Mouse (Mus musculus): ENCODE measurements around the gene Ephb1. TPM values are rescaled to one million over a fixed set of nuclear protein-coding genes. Genes with fewer than 3 reads are reported as not detected.

Gene Ephb1
- total RNA-seq (2021) = 1 to 10 TPM; 1.8 to 2.1 TPM
- long read RNA-seq, experiment 1, full-length matches to known transcripts = 3 of 3 reads
- long read RNA-seq, experiment 1, partial matches to known transcripts = 0 of 3 reads
- long read RNA-seq, experiment 1, other reads (novel, unspliced or antisense) = 0 of 3 reads
- long read RNA-seq, experiment 2 = 0 reads

- peak; percentile 68 to 76 for DNase-seq (ENCODE audit: low spot score in 2 of 2)
Observed at GRCm38 (mm10) chr9:102354561-102354973, at the start of gene Ephb1. Gene Ephb1 (minus strand): TSS chr9:102354693.

DNA sequence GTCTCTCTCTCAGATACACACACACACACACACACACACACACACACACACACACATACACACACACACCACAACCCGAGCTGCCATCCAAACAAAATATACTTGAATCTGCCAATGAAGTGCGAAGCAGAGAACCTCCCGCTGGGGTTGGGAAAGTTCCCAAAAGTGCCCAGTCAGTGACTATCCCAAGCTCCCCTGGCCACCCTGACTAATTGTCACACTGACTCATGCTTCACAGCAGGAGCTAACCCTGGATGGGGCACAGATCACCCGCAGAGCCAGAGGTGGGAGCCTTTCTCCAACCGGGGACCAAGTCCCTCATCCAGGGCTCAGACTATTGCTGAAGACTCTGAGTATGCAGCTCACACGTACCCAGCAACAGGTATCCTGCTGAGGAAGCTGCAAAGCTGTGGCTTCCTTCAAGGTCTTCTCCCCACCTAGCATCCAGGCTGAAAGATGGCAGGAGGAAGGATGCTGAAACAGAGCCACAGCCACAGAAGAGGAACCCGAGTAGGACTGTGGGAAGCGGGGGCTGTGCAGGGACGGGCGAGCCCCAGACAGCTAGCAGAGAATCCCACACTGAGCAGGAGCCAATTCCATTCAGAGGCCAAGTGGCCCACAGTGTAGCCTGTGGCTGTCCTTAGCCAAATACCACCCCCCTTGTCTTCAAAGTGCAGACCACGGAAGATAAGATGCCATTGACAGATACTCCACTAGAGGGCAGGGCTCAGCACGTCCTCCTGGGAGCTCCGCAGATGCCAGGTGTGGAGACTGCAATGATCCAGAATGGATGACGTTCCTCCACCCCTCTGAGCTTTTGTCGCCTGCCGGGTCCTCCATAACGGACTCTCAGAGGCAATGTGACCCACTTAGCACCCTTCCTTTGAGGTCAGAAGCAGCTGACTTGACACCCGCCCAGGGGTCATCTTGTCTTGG lies 48.9 kb upstream of the Ephb1 start:
- DNase-seq (ENCODE audit: low spot score in 2 of 2) = peak; percentile 18 to 23

DNA sequence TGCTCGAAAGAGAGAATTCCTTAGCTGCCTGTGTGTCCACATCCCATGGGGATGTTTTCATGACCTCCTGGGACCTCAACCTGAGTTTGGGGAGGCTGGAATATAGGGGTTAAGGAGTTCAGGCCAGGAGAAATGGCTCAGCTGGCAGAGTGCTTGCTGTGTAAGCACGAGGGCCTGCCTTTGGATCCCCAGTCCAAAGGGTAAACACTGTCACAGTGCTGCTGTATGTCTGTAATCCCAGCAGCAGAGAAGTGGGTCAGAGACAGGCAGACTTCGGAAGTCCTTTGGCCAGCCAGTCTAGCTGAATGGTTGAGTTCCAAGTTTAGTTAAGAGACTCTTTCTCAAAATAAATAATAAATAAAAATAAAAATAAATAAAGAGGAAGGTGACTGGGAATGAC lies 48.2 kb upstream of the Ephb1 start:
- no peak for DNase-seq (ENCODE audit: low spot score in 2 of 2)

DNA sequence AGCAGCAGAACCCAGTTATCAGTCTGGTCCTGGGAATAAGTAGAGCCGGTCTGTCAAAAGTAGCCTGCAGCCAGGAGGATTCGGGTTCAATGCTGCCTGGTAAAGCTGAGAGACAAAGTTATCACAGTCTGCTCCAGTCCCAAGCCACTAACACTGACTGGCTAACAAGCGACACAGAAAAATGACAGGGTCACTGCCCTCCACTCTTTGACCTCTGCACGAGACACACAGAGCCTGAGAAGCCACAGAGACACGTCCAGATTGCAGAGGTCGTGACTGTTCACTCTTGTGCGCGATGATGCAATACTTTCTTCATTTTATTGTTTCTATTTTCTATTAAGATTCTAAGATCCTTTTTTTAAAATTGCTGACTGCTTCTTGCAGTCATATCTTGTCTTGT lies 33.8 kb upstream of the Ephb1 start:
- DNase-seq (ENCODE audit: low spot score in 2 of 2) = no peak

- DNase-seq (ENCODE audit: low spot score in 2 of 2) = no peak
Observed at GRCm38 (mm10) chr9:102386816-102387215, 32.3 kb upstream of the Ephb1 start.

DNA sequence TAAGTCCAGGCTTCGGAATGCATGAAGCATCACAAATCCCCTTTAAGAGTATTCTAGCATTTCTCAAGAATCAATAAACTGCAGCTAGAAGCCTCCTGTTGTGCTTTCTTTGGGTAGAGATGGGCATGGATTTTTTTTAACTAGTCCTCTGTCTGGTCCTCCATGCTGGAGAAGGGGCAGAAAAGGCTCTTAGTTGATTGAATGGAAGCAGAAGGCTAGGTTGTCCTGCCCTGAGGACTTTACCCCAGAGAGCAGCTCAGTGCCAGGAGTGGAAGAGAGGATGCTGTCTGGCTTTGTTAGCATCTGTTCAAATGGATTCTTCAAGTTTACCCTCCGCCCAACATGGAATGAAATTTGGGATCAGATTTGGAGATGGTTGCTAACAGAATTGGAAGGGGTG lies 25.7 kb upstream of the Ephb1 start:
- no peak for DNase-seq (ENCODE audit: low spot score in 2 of 2)

DNA sequence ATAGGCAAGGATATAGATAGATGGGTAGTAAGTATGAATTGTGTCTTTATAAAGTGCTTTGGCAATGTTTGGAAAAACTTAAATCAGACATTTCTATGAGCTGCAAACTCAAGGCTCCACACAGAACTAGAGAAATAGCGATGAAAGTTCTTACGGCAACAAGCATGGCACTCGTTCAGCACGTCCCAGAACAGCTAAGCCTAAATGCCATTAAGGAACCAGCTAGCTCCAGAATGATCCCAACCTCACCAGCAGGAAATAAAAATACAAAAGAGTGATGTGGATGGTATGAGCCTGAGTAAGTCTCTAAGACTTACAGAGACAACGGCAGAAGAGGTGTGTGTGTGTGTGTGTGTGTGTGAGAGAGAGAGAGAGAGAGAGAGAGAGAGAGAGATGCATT lies 20.2 kb upstream of the Ephb1 start:
- no peak for DNase-seq (ENCODE audit: low spot score in 2 of 2)

- no peak for DNase-seq (ENCODE audit: low spot score in 2 of 2)
Observed at GRCm38 (mm10) chr9:102373886-102374285, 19.4 kb upstream of the Ephb1 start.

GRCm38 (mm10) chr9:102371936-102372335 lies 17.4 kb upstream of the Ephb1 start:
- no peak for DNase-seq (ENCODE audit: low spot score in 2 of 2)

DNA sequence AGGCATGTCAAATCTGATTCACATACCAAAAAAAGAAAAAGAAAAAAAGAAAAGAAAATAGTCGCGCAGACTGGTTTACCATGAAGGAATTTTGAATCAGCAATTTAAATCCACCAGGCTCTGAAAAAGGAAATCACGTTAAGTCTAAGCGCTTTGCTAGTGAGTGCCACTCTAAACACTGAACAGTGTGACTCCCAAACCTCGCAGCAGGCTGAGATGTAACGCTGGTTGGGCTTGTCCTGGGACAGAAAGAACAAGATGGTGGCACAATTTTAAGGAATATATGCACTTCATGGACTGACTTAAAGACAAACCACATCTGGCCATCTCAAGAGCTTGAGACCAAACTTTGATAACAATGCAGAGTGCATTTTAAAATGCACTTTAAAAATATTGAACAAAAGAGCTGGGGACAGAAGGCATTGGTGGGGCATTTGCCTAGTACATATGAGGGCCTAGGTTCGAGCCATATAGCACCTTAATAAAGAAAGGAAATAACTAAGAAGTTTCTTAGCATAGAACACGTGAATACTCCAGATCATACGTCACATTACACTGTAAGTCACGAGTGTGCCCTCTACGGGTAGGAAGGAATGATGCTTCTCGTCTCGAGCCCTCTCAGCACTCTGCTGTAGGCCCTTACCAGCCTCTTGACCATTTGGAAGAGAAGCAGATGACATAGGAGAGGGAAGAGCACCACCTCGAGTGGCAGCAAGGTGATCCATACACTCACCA lies 16.7 kb upstream of the Ephb1 start:
- no peak for DNase-seq (ENCODE audit: low spot score in 2 of 2)

GRCm38 (mm10) chr9:102370141-102370540 lies 15.6 kb upstream of the Ephb1 start:
- no peak for DNase-seq (ENCODE audit: low spot score in 2 of 2)

DNA sequence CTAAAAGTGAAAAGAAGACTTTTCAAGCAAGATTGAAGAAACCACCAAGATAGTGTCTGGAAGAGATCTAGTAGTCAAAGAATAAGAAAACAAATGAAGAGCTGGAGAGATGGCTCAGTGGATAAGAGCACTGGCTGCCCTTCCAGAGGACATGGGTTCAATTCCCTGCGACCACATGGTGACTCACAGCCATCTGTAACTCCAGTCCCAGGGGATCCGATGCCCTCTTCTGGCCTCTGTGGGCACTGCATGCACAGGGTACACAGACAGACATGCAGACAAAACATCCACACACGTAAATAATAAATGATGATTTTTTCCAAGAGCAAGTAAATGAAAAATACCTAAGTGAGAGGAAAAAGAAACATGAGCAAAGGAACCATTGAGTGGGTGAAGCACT lies 14.6 kb upstream of the Ephb1 start:
- no peak for DNase-seq (ENCODE audit: low spot score in 2 of 2)

DNA sequence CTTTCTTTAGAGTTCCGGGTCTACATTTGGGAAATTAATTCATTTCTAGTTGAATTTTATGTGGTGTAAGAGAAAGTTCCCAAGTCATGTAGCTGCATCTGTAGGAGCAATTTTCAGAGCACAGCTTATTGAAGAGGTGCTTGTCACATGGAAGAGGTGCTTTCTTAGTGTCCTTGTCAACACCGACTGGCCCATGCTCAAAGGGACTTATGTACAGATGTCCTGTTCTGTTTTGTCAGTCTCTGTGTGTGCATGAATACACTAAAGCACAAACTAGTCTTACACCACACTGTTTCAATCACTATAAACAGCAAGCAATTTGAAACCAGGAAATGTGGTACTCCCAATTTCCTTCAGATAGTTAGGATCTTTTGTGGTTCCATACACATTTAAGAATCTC lies 13.3 kb upstream of the Ephb1 start:
- DNase-seq (ENCODE audit: low spot score in 2 of 2) = no peak

DNA sequence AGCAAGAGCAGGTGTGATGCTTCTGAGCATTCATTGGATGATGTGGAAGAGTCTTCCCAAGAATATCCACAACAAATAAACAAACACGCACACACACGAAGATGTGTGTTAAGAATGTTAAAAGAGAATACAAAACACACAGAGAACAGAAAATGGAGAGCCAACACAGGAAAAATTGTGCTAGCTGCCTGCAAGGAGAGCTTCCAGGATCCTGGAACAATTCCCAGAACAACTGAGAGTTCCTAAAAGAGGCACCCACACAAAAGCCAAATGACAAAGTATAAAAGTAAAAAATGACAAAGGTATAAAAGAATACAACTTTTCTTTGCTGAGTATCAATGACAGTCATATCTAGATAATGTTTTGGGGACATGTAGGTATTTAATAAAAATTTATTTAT lies 11.0 kb upstream of the Ephb1 start:
- DNase-seq (ENCODE audit: low spot score in 2 of 2) = no peak

GRCm38 (mm10) chr9:102359311-102359710 lies 4.8 kb upstream of the Ephb1 start:
- DNase-seq (ENCODE audit: low spot score in 2 of 2) = no peak

GRCm38 (mm10) chr9:102358711-102359110 lies 4.2 kb upstream of the Ephb1 start:
- no peak for DNase-seq (ENCODE audit: low spot score in 2 of 2)

DNA sequence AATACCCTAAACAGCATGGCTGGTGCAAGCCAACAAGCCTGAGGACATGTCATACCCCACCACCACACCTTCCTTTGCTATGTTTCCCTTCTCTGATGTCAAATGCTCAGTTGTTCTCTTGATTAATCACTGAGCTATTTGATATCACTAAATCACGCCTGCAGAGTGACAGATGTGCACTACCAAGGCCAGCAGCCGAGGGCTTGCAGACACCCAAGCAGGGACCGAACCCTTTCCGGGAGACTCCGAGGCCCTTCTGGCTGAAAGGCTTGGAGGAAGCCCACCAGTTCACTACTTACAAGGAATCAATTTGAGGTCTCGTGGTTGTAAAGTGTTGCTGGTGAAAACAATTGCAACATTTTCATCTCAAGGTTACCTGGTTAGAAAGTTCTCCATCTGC lies 3.5 kb upstream of the Ephb1 start:
- no peak for DNase-seq (ENCODE audit: low spot score in 2 of 2)

DNA sequence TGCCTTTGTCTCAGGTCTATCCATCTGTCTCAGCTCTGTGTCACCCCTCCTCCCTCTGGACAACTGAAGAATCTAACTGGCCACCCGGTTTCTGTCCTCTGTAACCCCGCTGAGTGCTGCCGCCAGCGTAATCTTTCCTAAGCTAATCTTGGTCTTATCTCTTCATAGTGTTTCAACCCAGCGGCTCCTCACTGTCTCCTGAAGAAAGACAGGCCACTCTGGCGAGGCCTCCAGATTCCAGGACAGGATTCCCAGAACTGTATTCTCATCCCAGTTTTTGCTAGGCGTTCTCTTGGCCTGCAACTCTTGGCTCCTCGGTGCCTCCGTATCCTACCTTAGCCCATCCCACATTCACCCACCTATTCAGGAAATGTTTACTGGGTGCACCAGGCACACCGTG lies 2.0 kb upstream of the Ephb1 start:
- no peak for DNase-seq (ENCODE audit: low spot score in 2 of 2)

DNA sequence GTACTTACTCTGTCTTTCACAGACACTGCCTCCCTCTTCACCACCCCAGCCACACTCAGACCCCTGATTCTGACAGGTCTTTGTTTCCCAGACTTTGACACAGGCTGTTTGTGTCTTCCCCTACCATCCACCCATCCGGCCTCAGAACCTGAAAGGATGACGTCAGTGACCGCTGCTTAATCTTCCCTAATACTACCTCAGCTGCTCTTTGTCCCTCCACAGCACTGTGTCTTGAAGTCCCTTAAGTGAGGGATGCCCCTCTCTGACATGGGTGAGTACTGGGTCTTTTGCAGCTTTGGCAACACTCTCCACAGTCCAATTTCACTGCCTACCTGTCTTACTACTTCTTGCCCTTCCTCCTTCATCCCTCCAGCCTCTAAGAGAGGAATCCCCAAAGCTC lies 1.2 kb upstream of the Ephb1 start:
- DNase-seq (ENCODE audit: low spot score in 2 of 2) = no peak

GRCm38 (mm10) chr9:102353636-102354491 lies 629 bp downstream of the Ephb1 start:
- peak in 1 of 2 experiments; percentile 32 for DNase-seq (ENCODE audit: low spot score in 2 of 2)

- no peak for DNase-seq (ENCODE audit: low spot score in 2 of 2)
Observed at GRCm38 (mm10) chr9:102353056-102353635, 1.3 kb downstream of the Ephb1 start.
